Mouse (Mus musculus) liver, adult (tissue): ENCODE data around the gene Rapgef2.

Experiments
- GATA4 ChIP-seq: IDR thresholded peaks from 2 replicates; pipeline ENCODE4 v1.6.1; 2014; ENCODE audit warnings: mild to moderate bottlenecking, low read length; ENCODE audit not compliant: insufficient replicate concordance

Rapgef2 gene

GRCm38 (mm10) chr3:79028153-79028878 lies 258.0 kb downstream of the Rapgef2 start:
- no peak for TF ChIP-seq GATA4

GRCm38 (mm10) chr3:79025983-79026382 lies 260.3 kb downstream of the Rapgef2 start:
- TF ChIP-seq GATA4: no peak

GRCm38 (mm10) chr3:79023735-79024328 lies 262.5 kb downstream of the Rapgef2 start:
- no peak for TF ChIP-seq GATA4

GRCm38 (mm10) chr3:79022690-79023089 lies 263.6 kb downstream of the Rapgef2 start:
- no peak for TF ChIP-seq GATA4

- TF ChIP-seq GATA4: no peak
Measured at GRCm38 (mm10) chr3:79017440-79017839, 268.9 kb downstream of the Rapgef2 start.

- no peak for TF ChIP-seq GATA4
Measured at GRCm38 (mm10) chr3:79016830-79017229, 269.5 kb downstream of the Rapgef2 start.

- TF ChIP-seq GATA4: no peak
Measured at GRCm38 (mm10) chr3:79015621-79016474, 270.5 kb downstream of the Rapgef2 start.
